Mouse (Mus musculus): Measurements from ENCODE around the gene Gm4131. TPM values are rescaled to one million over a fixed set of nuclear protein-coding genes. Genes with fewer than 3 reads are reported as not detected.

Gm4131 gene
- polyA plus RNA-seq, 1 experiment from 2014 or later = not detected

DNA sequence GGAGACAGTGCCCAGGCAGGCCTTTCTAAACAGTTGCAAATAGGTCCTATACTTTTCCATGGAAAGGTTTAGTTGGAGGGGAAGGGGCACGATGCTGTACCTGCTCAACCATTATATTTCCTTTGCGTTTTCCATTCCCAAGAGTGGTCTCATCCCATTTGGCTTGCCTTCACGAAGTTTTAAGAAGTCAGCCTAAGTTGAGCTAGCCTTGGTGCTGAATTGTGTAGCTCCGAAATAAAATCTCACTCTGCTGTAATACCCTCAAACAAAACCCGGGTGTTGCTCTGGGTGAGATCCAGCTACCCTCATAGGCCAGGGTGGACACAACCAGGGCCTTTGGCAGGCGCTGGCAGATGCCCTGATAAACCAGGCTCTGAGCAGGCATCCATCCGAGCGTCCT lies 85.3 kb downstream of the Gm4131 start:
- Histone ChIP-seq H3K36me3 (replicated peaks; ENCODE audit: insufficient read depth, low read length) (no peaks in the 10 kb centered on the region), H3K9ac (replicated peaks) (no peak overlapping the region), H3K9me3 (ENCODE audit: low read length) (no peaks in the 10 kb centered on the region), H3K4me2 (ENCODE audit: low read depth, low read length) (no peak overlapping the region), H3K27ac (ENCODE audit: low read depth) (no peak overlapping the region), H3K4me1 (ENCODE audit: insufficient read depth) (no peaks in the 10 kb centered on the region), H3K4me3 (ENCODE audit: low read depth, low read length) (no peak overlapping the region), H3K27me3 (ENCODE audit: insufficient read depth, low read length) (no peaks in the 10 kb centered on the region)
- ATAC-seq (no peak), DNase-seq (no peak)
- TF ChIP-seq CTCF (IDR thresholded peaks at IDR 0.05; ENCODE audit: low read depth) (no peak), EP300 (IDR thresholded peaks at IDR 0.05; ENCODE audit: low read depth) (no peak)
- 39% methylated on average over 8 of the region's 8 CpGs for WGBS (ENCODE audit: insufficient replicate concordance)

DNA sequence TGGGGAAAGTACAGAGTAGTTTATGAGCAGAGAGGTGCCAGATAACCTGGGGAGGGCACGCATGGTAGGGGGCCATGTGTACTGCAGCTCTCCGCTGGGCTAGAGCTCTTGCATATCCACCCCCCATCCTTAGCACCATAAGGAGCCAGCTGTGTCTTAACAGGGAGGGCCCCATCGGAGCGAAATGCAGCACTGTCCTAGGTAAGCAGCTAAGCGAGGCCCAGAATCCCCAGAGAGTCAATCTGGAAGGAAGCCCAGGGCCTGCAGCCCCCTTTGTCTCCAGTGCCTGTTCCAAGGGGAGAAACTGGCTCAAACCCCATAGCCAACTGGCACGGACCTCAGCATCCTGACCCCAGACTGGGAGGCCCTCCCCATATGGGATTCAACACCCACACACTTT lies 87.3 kb downstream of the Gm4131 start:
- Histone ChIP-seq H3K9ac (replicated peaks) (no peak overlapping the region), H3K27me3 (ENCODE audit: insufficient read depth, low read length) (no peaks in the 10 kb centered on the region), H3K4me1 (ENCODE audit: insufficient read depth) (no peaks in the 10 kb centered on the region), H3K4me2 (ENCODE audit: low read depth, low read length) (no peak overlapping the region), H3K36me3 (replicated peaks; ENCODE audit: insufficient read depth, low read length) (no peaks in the 10 kb centered on the region), H3K9me3 (ENCODE audit: low read length) (no peaks in the 10 kb centered on the region), H3K4me3 (ENCODE audit: low read depth, low read length) (no peak overlapping the region), H3K27ac (ENCODE audit: low read depth) (no peak overlapping the region)
- 52% methylated on average over 6 of the region's 6 CpGs for WGBS (ENCODE audit: insufficient replicate concordance)
- TF ChIP-seq EP300 (IDR thresholded peaks at IDR 0.05; ENCODE audit: low read depth) (no peak), CTCF (IDR thresholded peaks at IDR 0.05; ENCODE audit: low read depth) (no peak)
- DNase-seq (no peak), ATAC-seq (no peak)

DNA sequence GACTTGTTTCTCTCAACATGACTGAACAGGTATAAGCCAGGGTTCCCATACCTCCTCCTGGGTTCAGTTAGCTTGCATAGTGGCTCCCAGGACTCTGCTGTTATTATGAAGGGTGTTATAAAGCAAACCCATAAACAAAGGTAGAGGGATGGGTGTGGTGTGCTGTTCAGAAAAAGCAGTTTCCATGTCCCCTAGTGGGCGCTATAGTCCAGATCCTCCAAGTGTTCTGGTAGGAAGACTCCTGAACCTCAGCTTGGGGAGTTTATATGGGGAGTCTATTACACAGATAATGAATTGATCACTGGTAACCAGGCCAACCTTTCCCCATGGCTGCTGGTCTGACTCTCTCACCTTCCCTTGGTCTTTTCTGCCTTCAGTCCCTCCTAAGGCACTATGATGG lies 92.2 kb downstream of the Gm4131 start:
- Histone ChIP-seq H3K9ac (replicated peaks) (no peak overlapping the region), H3K9me3 (ENCODE audit: low read length) (no peaks in the 10 kb centered on the region), H3K27ac (ENCODE audit: low read depth) (no peak overlapping the region), H3K4me2 (ENCODE audit: low read depth, low read length) (no peak overlapping the region), H3K27me3 (ENCODE audit: insufficient read depth, low read length) (no peaks in the 10 kb centered on the region), H3K36me3 (replicated peaks; ENCODE audit: insufficient read depth, low read length) (no peaks in the 10 kb centered on the region), H3K4me3 (ENCODE audit: low read depth, low read length) (no peak overlapping the region), H3K4me1 (ENCODE audit: insufficient read depth) (no peaks in the 10 kb centered on the region)
- WGBS (ENCODE audit: insufficient replicate concordance) = 54% methylated on average over 1 of the region's 1 CpGs
- TF ChIP-seq CTCF (IDR thresholded peaks at IDR 0.05; ENCODE audit: low read depth) (peak; percentile 33), EP300 (IDR thresholded peaks at IDR 0.05; ENCODE audit: low read depth) (no peak)
- ATAC-seq (no peak), DNase-seq (no peak)

DNA sequence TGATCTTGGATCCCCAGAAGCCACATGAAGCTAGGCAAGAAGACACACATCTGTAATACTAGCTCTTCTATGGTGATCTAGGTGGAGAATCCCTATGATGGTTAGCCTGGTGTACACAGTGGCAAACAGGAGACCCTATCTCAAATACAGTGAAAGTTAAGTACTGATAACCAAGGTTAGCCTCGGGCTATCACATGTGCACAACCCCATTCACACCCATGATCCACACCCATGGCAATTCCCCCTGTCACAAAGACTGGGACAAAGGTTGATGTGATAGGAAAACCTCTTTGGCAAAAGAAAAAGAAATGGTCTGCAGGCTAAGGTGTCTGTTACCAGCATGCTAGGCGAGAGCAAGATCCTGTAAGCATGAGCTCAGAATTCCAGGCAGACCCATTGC lies 94.7 kb downstream of the Gm4131 start:
- Histone ChIP-seq H3K27ac (ENCODE audit: low read depth) (no peak overlapping the region), H3K27me3 (ENCODE audit: insufficient read depth, low read length) (no peaks in the 10 kb centered on the region), H3K4me1 (ENCODE audit: insufficient read depth) (no peaks in the 10 kb centered on the region), H3K9me3 (ENCODE audit: low read length) (no peaks in the 10 kb centered on the region), H3K4me3 (ENCODE audit: low read depth, low read length) (no peak overlapping the region), H3K9ac (replicated peaks) (no peak overlapping the region), H3K36me3 (replicated peaks; ENCODE audit: insufficient read depth, low read length) (no peaks in the 10 kb centered on the region), H3K4me2 (ENCODE audit: low read depth, low read length) (no peak overlapping the region)
- DNase-seq (no peak), ATAC-seq (no peak)
- TF ChIP-seq CTCF (IDR thresholded peaks at IDR 0.05; ENCODE audit: low read depth) (no peak), EP300 (IDR thresholded peaks at IDR 0.05; ENCODE audit: low read depth) (no peak)
- WGBS (ENCODE audit: insufficient replicate concordance) = 62% methylated on average over 2 of the region's 2 CpGs

DNA sequence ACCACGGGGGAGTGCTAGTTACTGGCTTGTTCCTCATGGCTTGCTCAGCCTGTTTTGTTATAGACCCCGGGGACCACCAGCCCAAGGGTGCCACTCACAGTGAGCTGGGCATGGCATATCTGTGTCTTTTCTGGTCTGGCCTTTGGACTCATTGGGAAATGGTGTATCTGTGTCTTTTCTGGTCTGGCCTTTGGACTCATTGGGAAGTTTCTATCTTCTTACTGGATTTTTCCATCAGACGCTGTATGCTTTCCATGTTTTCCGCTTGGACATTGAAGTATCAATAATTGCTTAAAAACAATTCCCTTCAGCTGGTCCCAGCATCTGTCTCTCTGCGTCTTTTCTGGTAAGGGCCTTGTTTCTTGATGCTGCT lies 98.0 kb downstream of the Gm4131 start:
- ATAC-seq (no peak), DNase-seq (no peak)
- no peaks in the 10 kb centered on the region for H3K9me3 ChIP-seq (ENCODE audit: low read length)
- H3K9ac ChIP-seq (replicated peaks) = no peak overlapping the region
- no peaks in the 10 kb centered on the region for H3K27me3 ChIP-seq (ENCODE audit: insufficient read depth, low read length)
- WGBS (ENCODE audit: insufficient replicate concordance) = 82% methylated on average over 5 of the region's 5 CpGs
- H3K4me3 ChIP-seq (ENCODE audit: low read depth, low read length) = no peak overlapping the region
- TF ChIP-seq CTCF (IDR thresholded peaks at IDR 0.05; ENCODE audit: low read depth) = no peak
- TF ChIP-seq EP300 (IDR thresholded peaks at IDR 0.05; ENCODE audit: low read depth) = no peak
- H3K4me1 ChIP-seq (ENCODE audit: insufficient read depth) = no peaks in the 10 kb centered on the region
- H3K4me2 ChIP-seq (ENCODE audit: low read depth, low read length) = no peak overlapping the region
- no peak overlapping the region for H3K27ac ChIP-seq (ENCODE audit: low read depth)
- no peaks in the 10 kb centered on the region for H3K36me3 ChIP-seq (replicated peaks; ENCODE audit: insufficient read depth, low read length)

DNA sequence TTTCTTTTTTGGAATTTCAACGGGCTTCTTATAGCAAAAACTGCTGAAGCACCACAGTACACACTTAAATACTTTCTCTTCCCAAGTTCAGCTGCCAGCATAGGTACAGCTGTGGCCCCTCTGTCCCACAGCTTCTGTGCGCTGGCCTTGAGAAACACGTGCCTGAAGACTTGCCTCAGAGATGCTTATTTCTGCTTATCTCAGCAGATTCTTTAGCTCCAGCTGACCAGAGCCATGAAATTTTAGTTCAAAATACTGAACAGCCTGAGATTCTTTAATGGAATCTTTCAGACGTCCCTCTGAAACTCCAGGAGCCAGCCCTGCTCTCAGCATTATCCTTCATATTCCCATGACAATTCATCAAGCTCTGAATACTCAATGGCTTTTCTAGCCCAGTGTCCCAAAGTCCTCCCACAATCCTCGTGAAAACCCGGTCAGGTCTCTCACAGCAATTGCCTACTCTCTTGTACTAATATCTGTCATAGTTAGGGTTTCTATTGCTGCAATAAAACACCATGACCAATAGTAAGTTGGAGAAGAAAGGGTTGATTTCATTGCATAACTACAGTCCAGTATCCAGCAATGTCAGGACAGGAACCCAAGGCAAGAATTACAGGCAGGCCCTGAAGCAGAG lies 98.5 kb downstream of the Gm4131 start:
- H3K9me3 ChIP-seq (ENCODE audit: low read length) = no peaks in the 10 kb centered on the region
- H3K27me3 ChIP-seq (ENCODE audit: insufficient read depth, low read length) = no peaks in the 10 kb centered on the region
- TF ChIP-seq CTCF (IDR thresholded peaks at IDR 0.05; ENCODE audit: low read depth) = no peak
- TF ChIP-seq EP300 (IDR thresholded peaks at IDR 0.05; ENCODE audit: low read depth) = no peak
- DNase-seq (no peak), ATAC-seq (no peak)
- H3K4me1 ChIP-seq (ENCODE audit: insufficient read depth) = no peaks in the 10 kb centered on the region
- no peak overlapping the region for H3K4me2 ChIP-seq (ENCODE audit: low read depth, low read length)
- H3K9ac ChIP-seq (replicated peaks) = no peak overlapping the region
- H3K27ac ChIP-seq (ENCODE audit: low read depth) = no peak overlapping the region
- WGBS (ENCODE audit: insufficient replicate concordance) = 69% methylated on average over 6 of the region's 6 CpGs
- no peaks in the 10 kb centered on the region for H3K36me3 ChIP-seq (replicated peaks; ENCODE audit: insufficient read depth, low read length)
- no peak overlapping the region for H3K4me3 ChIP-seq (ENCODE audit: low read depth, low read length)

DNA sequence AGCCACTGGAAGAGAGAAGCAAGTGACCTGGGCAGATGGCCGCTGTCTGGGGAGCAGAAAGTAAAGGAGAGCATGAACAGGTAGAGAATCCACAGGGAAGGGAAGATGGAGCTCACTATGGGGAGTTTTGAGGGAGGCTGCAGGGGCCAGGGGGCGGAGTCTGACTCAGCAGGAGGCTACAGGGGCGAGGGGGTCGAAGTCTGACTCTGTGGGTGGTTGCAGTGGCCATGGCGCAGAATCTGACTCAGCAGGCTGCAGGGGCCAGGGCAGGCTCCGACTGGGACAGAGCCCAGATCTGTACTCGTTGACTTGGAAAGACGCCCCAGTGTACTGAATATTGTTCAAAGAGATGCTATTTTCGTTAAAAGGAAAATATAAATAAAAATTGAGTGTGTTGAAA lies 101.8 kb downstream of the Gm4131 start:
- Histone ChIP-seq H3K4me1 (ENCODE audit: insufficient read depth) (no peaks in the 10 kb centered on the region), H3K4me3 (ENCODE audit: low read depth, low read length) (no peak overlapping the region), H3K27ac (ENCODE audit: low read depth) (no peak overlapping the region), H3K9ac (replicated peaks) (no peak overlapping the region), H3K36me3 (replicated peaks; ENCODE audit: insufficient read depth, low read length) (no peaks in the 10 kb centered on the region), H3K9me3 (ENCODE audit: low read length) (no peaks in the 10 kb centered on the region), H3K4me2 (ENCODE audit: low read depth, low read length) (no peak overlapping the region), H3K27me3 (ENCODE audit: insufficient read depth, low read length) (no peaks in the 10 kb centered on the region)
- 27% methylated on average over 9 of the region's 9 CpGs for WGBS (ENCODE audit: insufficient replicate concordance)
- ATAC-seq (0 out of 2 replicates have a peak, but pooled peaks have one; percentile 25), DNase-seq (no peak)
- TF ChIP-seq EP300 (IDR thresholded peaks at IDR 0.05; ENCODE audit: low read depth) = no peak
- no peak for TF ChIP-seq CTCF (IDR thresholded peaks at IDR 0.05; ENCODE audit: low read depth)

Measured in liver, postnatal 0 days (tissue).